Mouse (Mus musculus) heart, embryonic 15.5 days (tissue): Measurements from ENCODE around the gene P3h2. TPM values are rescaled to one million over a fixed set of nuclear protein-coding genes. Genes with fewer than 3 reads are reported as not detected.

Source experiments
- ATAC-seq: fragments of 200-750 bp; cut with Nextera tagmentation; replicated peaks from 2 replicates; pipeline ENCODE4 v1.8.0; 2017; ENCODE audit warnings: low read depth, moderate TSS enrichment; ENCODE audit not compliant: insufficient number of reproducible peaks, insufficient read depth, low FRiP score
- H3K27ac ChIP-seq: fragments of 300-500 bp; sonication (generic); 2 replicates; pipeline ENCODE4 v1.5.1; 2015; ENCODE audit warnings: mild to moderate bottlenecking, inconsistent platforms
- H3K27me3 ChIP-seq: fragments of 300-500 bp; sonication (generic); 2 replicates; pipeline ENCODE4 v1.6.1; 2015; ENCODE audit warnings: inconsistent platforms
- H3K36me3 ChIP-seq: fragments of 300-500 bp; sonication (generic); 2 replicates; pipeline ENCODE4 v1.6.1; 2015; ENCODE audit warnings: mild to moderate bottlenecking, inconsistent platforms
- H3K4me1 ChIP-seq: fragments of 300-500 bp; sonication (generic); replicated peaks from 2 replicates; pipeline ENCODE4 v1.6.1; 2015; ENCODE audit warnings: inconsistent platforms
- H3K4me2 ChIP-seq: fragments of 300-500 bp; sonication (generic); 2 replicates; pipeline ENCODE4 v1.6.1; 2015; ENCODE audit warnings: inconsistent platforms, mild to moderate bottlenecking, moderate library complexity
- H3K4me3 ChIP-seq: fragments of 300-500 bp; sonication (generic); 2 replicates; pipeline ENCODE4 v1.5.1; 2015; ENCODE audit warnings: mild to moderate bottlenecking, inconsistent platforms
- H3K9ac ChIP-seq: fragments of 300-500 bp; sonication (generic); 2 replicates; pipeline ENCODE4 v1.6.1; 2015; ENCODE audit warnings: mild to moderate bottlenecking, inconsistent platforms
- H3K9me3 ChIP-seq: fragments of 300-500 bp; sonication (generic); replicated peaks from 2 replicates; pipeline ENCODE4 v1.6.1; 2016; ENCODE audit warnings: inconsistent platforms
- WGBS: fragments of 180-500 bp; shearing (Covaris S2); methylation state at CpG from one replicate; pipeline ENCODE4 v1.1.7; 2015; ENCODE audit warnings: mixed read lengths; 5-methylcytosine and 5-hydroxymethylcytosine counted together
- polyA plus RNA-seq: library from polyadenylated mRNA; unstranded; fragments of >200 nt; fragmentation: Nextera tagmentation; extraction: Ambion mirVana; gene quantifications from 2 replicates; pipeline ENCODE4 v1.2.1, GENCODE M21; 2015

Gene P3h2
- polyA plus RNA-seq, 1 experiment from 2014 or later = 3.5 TPM

DNA sequence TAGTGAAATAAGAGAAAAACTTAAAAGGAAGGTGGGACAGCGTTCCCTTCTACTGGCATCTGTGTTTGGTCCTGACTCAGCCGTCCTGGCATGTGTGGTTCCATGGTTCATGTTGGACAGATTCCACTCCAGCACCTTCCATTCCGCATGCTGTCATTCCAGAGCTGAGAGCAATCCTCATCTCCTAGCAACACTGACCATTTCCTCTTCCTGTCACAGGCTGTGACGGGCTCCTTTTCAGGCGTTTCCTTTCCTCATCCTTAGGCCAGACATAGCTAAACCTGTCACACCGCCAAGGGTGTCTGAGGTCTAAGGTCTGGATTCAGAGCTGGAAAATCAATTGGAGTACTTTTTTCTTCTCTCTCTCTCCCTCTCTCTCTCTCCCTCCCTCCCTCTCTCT, 40.5 kb downstream of the P3h2 start:
- peak overlapping the region; percentile 25 for H3K4me2 ChIP-seq
- no peaks in the 10 kb centered on the region for H3K9me3 ChIP-seq
- no peaks in the 10 kb centered on the region for H3K36me3 ChIP-seq
- H3K27ac ChIP-seq = peak overlapping the region; percentile 31
- WGBS = 32% methylated on average over 6 of the region's 6 CpGs
- peak; percentile 85 for ATAC-seq
- H3K4me1 ChIP-seq = peaks cover 6% of the 10 kb centered on the region; the same call in 1 of the 2 replicates
- no peak overlapping the region for H3K4me3 ChIP-seq
- H3K27me3 ChIP-seq = no peaks in the 10 kb centered on the region
- no peak overlapping the region for H3K9ac ChIP-seq

DNA sequence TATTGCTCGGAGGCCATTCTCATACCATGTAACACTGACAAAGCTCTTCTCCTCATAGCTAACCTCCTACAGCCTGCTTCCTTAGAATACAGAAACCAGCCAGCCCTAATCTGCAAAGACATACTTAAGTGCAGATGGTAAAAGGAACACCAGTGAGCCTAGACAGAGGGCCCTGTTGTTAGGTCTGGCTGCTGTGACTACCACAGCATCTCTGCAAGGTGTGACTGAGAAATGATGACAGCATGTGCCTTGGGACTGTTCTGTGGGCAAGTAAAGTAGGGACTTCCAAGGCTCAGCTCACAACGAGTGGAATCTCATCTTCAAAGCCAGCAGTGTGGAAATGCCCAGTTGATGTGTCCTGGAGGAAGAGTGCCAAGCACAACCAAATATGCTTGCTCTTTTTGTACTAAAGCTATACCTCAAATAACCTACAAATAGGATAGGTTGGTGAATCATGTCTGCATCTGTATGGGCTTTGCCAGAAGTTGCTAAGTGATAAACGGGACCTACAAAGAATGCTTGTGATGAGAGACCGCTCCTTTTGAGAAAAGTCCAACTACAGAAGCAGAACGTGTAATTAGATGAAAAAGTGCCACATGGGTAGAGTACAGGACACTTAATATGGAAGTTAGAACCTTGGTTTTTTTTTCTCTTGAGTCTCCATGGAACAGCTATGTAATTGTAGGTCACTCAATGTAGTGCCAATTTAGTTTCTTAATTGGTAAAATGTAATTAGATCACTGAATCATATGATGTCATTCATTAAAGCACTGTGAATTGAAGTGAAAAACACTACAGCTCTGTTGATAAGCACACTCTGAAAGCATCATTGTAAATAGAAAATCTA, 45.1 kb downstream of the P3h2 start:
- no peak overlapping the region for H3K4me3 ChIP-seq
- H3K36me3 ChIP-seq = no peaks in the 10 kb centered on the region
- 61% methylated on average over 5 of the region's 5 CpGs for WGBS
- no peak overlapping the region for H3K27ac ChIP-seq
- H3K27me3 ChIP-seq = no peaks in the 10 kb centered on the region
- H3K4me1 ChIP-seq = peaks cover 6% of the 10 kb centered on the region; the same call in 1 of the 2 replicates
- no peak overlapping the region for H3K9ac ChIP-seq
- no peak for ATAC-seq
- H3K9me3 ChIP-seq = no peaks in the 10 kb centered on the region
- H3K4me2 ChIP-seq = no peak overlapping the region

DNA sequence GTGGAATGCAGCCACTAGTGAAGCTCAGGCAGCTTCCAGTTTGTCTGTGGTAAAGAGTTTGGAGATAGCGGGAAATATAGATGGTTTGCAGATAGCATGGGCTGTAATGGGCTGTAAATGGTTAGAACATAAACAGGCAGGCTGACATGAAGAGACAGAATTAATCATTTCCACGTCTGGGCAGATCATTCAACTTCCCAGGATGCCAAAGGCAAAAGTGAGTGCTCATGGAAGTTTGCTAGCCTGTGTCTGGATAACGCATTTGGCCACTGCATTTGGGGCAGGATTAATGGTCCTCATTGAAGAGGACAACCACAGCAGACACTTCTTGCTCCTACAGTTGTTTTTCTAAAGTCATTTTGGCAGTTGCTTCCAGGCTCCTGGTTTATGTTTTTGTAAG, 52.0 kb downstream of the P3h2 start:
- Histone ChIP-seq H3K27me3 (no peaks in the 10 kb centered on the region), H3K4me2 (no peak overlapping the region), H3K9ac (no peak overlapping the region), H3K36me3 (no peaks in the 10 kb centered on the region), H3K9me3 (no peaks in the 10 kb centered on the region), H3K27ac (peak overlapping the region; percentile 21; the same call in 1 of the 2 replicates), H3K4me3 (no peak overlapping the region), H3K4me1 (peaks cover 42% of the 10 kb centered on the region)
- no peak for ATAC-seq
- WGBS = 56% methylated on average over 3 of the region's 3 CpGs

DNA sequence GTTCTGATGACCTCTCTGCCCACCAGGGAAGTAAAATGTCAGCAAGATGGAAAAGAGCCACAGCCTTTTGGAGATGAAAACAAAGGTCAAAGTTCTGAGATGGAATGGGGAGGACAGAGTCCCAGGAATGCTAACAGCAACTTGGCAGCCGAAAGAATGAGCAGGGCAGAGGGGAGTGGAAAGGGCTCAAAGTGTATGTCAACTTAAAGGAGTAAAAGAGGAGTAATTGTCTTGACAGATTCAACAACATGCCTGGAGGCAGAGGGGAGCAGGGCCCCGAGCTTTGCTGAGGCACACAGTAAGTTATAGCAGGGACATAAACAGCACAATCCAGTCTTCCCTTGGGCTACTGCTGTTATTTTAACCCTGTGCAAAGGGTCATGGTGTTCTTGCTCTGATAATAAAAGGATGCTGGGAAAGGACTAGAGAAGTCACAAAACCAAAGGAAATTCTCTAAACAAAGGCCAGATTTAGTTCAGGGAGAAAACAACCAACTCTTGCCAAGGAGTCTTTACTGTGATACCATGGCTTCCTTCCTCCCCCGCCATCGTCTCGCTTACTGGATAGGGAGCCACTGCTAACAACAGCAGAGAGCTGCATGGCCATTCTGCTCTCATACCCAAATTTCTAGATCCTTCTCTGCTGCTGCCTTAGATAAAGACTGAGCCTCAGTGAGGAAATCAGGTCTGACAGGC, 56.0 kb downstream of the P3h2 start:
- WGBS = 33% methylated on average over 5 of the region's 5 CpGs
- peak; percentile 67 for ATAC-seq
- peaks cover 58% of the 10 kb centered on the region for H3K4me1 ChIP-seq

DNA sequence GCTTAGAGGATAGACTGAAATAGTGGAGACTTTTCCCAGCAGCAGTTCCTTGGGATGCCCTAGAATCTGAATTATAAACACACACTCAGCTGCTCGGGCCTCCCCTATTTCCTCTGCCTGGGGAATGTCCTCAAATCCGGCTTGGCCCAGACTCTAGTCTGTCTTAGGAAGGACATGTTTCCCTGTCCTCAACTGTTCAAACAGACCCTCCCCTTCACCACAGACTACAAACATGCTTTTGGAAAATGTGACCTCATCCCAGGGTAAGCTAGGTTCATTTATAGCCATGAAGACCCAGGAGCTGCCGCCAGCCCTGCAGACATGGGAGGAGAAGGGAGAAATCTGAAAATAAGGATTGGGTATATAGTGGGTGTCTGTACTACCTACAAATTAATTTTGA, 57.7 kb downstream of the P3h2 start:
- peak; percentile 68 for ATAC-seq
- Histone ChIP-seq H3K9ac (no peak overlapping the region), H3K4me3 (no peak overlapping the region), H3K4me1 (peaks cover 53% of the 10 kb centered on the region), H3K36me3 (no peaks in the 10 kb centered on the region), H3K27me3 (no peaks in the 10 kb centered on the region), H3K9me3 (no peaks in the 10 kb centered on the region), H3K27ac (peak overlapping the region; percentile 80), H3K4me2 (0 out of 2 replicates have a peak overlapping the region, but pooled peaks have one; percentile 3)
- WGBS = 19% methylated on average over 3 of the region's 3 CpGs

More for the DNA sequence above, 56.0 kb downstream of the P3h2 start:
- Histone ChIP-seq H3K9ac (no peak overlapping the region), H3K27ac (peak overlapping the region; percentile 80), H3K4me3 (no peak overlapping the region), H3K36me3 (no peaks in the 10 kb centered on the region), H3K27me3 (no peaks in the 10 kb centered on the region), H3K4me2 (no peak overlapping the region), H3K9me3 (no peaks in the 10 kb centered on the region)

DNA sequence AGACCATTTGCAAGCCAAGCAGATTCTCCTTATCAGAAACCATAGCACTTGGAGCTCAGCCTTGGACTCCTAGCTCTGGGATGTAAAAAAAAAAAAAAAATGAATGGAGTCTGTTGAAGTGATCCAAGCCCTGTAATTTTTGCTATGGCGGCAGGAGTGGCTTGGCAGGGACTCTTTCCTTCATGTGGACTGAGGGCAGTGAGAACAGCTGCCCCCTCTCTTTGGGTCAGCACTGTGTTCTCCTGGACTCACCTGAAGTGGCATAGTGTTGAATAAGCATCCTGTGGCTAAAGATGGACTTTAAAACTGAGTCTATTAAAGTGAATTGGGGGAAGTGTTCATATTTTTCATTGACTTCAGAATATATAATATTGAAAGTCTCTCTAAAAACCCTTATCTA, 58.2 kb downstream of the P3h2 start:
- H3K9me3 ChIP-seq = no peaks in the 10 kb centered on the region
- no peak overlapping the region for H3K4me3 ChIP-seq
- 35% methylated on average over 1 of the region's 1 CpGs for WGBS
- no peaks in the 10 kb centered on the region for H3K36me3 ChIP-seq
- peaks cover 53% of the 10 kb centered on the region for H3K4me1 ChIP-seq
- no peak overlapping the region for H3K4me2 ChIP-seq
- no peak overlapping the region for H3K9ac ChIP-seq
- H3K27ac ChIP-seq = peak overlapping the region; percentile 80
- no peaks in the 10 kb centered on the region for H3K27me3 ChIP-seq
- ATAC-seq = no peak

DNA sequence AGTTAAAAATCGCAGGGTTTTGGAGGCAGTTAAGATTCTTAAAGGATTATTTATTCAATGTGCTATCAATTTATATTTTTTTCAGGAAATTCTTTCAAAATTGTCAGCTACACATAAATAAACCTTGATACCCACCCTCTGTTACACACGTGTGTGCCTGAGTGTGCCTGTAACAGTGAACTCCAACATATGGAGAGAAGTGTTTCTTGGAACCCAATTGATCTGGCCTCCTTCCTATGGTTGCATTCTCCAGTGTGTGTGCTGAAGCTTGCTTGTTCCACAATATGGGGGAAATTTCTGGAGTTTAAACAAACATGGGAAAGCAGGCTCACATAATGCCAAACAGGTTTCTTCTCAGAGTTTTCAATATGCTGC, 63.7 kb downstream of the P3h2 start:
- H3K4me1 ChIP-seq = peaks cover 24% of the 10 kb centered on the region
- peak overlapping the region; percentile 85 for H3K27ac ChIP-seq
- no peaks in the 10 kb centered on the region for H3K36me3 ChIP-seq
- H3K4me2 ChIP-seq = peak overlapping the region; percentile 60
- peak overlapping the region; percentile 24; the same call in 1 of the 2 replicates for H3K4me3 ChIP-seq
- WGBS = 25% methylated on average over 2 of the region's 2 CpGs
- ATAC-seq = no peak
- no peaks in the 10 kb centered on the region for H3K27me3 ChIP-seq
- no peaks in the 10 kb centered on the region for H3K9me3 ChIP-seq
- H3K9ac ChIP-seq = no peak overlapping the region

DNA sequence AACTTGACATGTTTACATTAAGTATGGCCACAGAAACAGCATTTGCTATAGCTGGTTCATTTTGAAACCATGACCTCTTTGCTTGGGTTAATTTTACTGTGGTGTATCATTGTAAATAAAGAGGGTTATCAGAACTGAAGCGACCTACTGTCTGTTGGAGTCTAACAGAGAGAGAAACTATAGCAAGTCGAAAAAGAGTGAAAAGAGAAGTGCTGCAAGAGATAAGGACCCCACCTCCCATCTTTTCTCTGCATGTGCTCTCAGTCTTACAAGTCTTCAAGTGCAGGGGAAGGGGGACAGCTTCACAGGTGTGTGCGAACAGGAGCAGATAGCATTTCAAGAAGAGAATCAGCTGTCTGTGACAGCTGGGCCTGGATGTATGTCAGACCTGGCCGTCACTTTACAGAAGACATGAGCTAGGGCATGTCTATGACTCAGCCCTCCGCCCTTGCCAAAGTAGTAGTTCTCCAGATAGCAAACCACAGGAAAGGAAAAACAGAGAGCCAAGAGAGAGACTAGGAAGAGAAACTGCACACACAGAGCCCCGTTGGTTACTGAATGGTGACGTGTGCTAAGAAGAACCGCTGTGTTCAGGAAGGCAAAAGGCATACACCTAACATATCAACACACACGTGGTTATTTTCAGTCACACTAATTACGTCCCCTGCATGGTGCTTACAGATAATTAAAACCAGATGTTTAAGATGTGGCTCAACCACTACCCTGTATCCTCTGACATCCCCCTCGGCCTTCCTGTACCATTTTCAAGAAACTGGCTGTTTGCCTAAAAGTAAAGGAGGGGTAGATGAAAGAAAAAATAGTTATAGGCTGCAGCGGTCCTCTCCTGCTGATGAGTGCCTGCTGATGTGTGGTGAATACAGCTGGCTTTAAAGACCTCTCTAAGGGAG, 64.3 kb downstream of the P3h2 start:
- ATAC-seq = peak; percentile 76
- no peak overlapping the region for H3K9ac ChIP-seq
- no peaks in the 10 kb centered on the region for H3K27me3 ChIP-seq
- peak overlapping the region; percentile 85 for H3K27ac ChIP-seq
- H3K4me1 ChIP-seq = peaks cover 24% of the 10 kb centered on the region
- peak overlapping the region; percentile 60 for H3K4me2 ChIP-seq
- H3K36me3 ChIP-seq = no peaks in the 10 kb centered on the region
- H3K4me3 ChIP-seq = peak overlapping the region; percentile 24
- WGBS = 11% methylated on average over 12 of the region's 12 CpGs
- H3K9me3 ChIP-seq = no peaks in the 10 kb centered on the region

DNA sequence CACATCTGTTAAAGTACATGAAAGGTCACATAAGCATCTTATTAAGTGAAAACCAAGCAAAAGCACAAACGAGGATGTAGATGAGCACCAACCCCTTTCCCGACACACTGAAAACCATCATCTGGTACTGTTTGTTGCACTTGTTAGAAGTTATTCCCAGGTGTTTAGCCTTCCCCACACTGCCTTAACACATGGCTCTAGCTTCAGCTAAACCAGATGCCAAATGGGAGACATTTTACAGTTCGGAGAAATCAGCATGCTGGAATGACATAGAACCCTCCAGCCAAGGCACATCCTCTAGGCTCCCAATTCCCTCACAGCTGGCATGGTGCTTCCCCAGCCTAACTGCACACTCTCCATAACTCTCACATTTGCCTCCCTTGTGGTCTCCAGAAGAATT, 66.3 kb downstream of the P3h2 start:
- H3K4me3 ChIP-seq = no peak overlapping the region
- no peak overlapping the region for H3K4me2 ChIP-seq
- H3K27me3 ChIP-seq = no peaks in the 10 kb centered on the region
- no peaks in the 10 kb centered on the region for H3K36me3 ChIP-seq
- ATAC-seq = no peak
- H3K27ac ChIP-seq = no peak overlapping the region
- H3K4me1 ChIP-seq = peaks cover 31% of the 10 kb centered on the region
- no peaks in the 10 kb centered on the region for H3K9me3 ChIP-seq
- H3K9ac ChIP-seq = no peak overlapping the region
- 73% methylated on average over 3 of the region's 3 CpGs for WGBS

DNA sequence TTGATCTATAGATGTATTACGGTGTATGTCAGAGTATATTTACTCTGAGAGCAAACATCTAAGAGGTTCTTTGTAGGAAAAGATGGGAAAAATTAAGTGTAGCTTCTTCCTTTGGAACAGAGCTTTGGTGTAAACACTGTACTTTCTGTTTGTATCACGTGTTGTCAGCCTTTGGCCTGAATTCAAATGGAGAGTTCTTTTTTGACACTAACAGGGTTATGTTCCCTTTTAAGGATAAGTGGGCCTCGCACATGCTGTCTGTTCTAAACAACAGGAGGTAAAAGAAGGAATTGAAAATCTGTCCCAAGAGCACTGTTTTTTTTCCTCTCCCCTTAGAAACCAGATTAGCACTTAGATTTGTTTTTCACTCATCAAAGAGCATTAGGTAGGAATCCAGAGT, 70.1 kb downstream of the P3h2 start:
- Histone ChIP-seq H3K9ac (no peak overlapping the region), H3K4me1 (peaks cover 11% of the 10 kb centered on the region; the same call in 1 of the 2 replicates), H3K27ac (peak overlapping the region; percentile 54), H3K4me3 (no peak overlapping the region), H3K27me3 (no peaks in the 10 kb centered on the region), H3K9me3 (no peaks in the 10 kb centered on the region; the same call in 1 of the 2 replicates), H3K36me3 (peaks cover 8% of the 10 kb centered on the region; the same call in 1 of the 2 replicates), H3K4me2 (no peak overlapping the region)
- ATAC-seq = no peak
- 51% methylated on average over 3 of the region's 3 CpGs for WGBS

DNA sequence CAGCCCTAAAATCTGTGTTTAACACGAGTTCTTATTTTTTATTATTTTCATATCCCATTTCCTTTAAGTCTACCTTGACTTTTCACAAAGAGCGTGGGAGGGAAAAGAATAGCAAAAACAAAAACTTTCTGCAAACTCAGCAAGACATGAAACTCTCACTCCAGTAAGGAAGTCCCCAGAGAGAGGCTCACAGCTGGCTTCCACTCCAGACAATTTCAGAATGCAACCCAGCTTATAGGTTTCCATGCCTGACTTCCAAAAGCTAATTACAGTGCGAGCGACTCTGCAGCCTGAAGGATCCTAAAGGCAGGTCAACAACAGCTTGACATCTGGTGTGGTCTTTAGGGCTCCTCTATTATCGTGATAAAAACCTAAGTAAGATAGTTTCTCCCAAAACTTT, 70.5 kb downstream of the P3h2 start:
- Histone ChIP-seq H3K4me3 (no peak overlapping the region), H3K9me3 (no peaks in the 10 kb centered on the region; the same call in 1 of the 2 replicates), H3K4me1 (peaks cover 11% of the 10 kb centered on the region; the same call in 1 of the 2 replicates), H3K27me3 (no peaks in the 10 kb centered on the region), H3K9ac (no peak overlapping the region), H3K36me3 (peaks cover 8% of the 10 kb centered on the region; the same call in 1 of the 2 replicates), H3K27ac (peak overlapping the region; percentile 54), H3K4me2 (no peak overlapping the region)
- 61% methylated on average over 5 of the region's 5 CpGs for WGBS
- ATAC-seq = no peak
